ENCODE assay signal across 20 mouse cellular contexts in genomic region chr8:75046303-75046702, GRCm38 (mm10). TPM values are rescaled to one million over a fixed set of nuclear protein-coding genes. Genes with fewer than 3 reads are reported as not detected.
A peak's percentile ranks its signal among the peaks of the same experiment; 100 is the strongest.
DNase-seq lines count a peak whose midpoint lies in the region; ATAC-seq and TF ChIP-seq lines count a peak whose summit lies in the region.
"Had no signal": no experiment of that assay in that cellular context is flagged by ENCODE, and none has a peak within 500 bp of the region (broad histone marks: within the 10 kb centered on the region; RNA-seq: fewer than 3 reads in every experiment).

No protein-coding gene starts in this region.

- H3K4me3 ChIP-seq in heart, embryonic 13.5 days = no peak overlapping the region
- H3K4me3 ChIP-seq in stomach, postnatal 0 days (ENCODE audit: low read depth, low read length) = no peak overlapping the region
- H3K4me3 ChIP-seq: embryonic facial prominence, embryonic 12.5 days; forebrain, embryonic 15.5 days; liver, embryonic 12.5 days; midbrain, embryonic 15.5 days had no signal

- no peak for TF ChIP-seq CTCF in stomach, postnatal 0 days (IDR thresholded peaks at IDR 0.05; ENCODE audit: low read depth)

- no peak for TF ChIP-seq EP300 in stomach, postnatal 0 days (optimal IDR thresholded peaks at IDR 0.05)

- no peak for DNase-seq in cerebellum, postnatal 4 days (ENCODE audit: low spot score in 2 of 2)
- no peak for DNase-seq in heart, postnatal 4 days
- peak; percentile 52 to 67 for DNase-seq in cerebellum, postnatal 25 days
- DNase-seq in adrenal gland, adult 2 months = no peak
- no peak for DNase-seq in kidney, postnatal 25 days
- no peak for DNase-seq in stomach, postnatal 0 days (ENCODE audit: low spot score)
- DNase-seq: kidney, adult 18-20 months; kidney, postnatal 14 days; lung, embryonic 14.5 days; lung, postnatal 4 days; thymus, adult 2 months had no signal

- 70% methylated on average over 1 of the region's 1 CpGs for WGBS in heart, embryonic 13.5 days
- 89% methylated on average over 1 of the region's 1 CpGs for WGBS in stomach, postnatal 0 days

- H3K36me3 ChIP-seq in heart, embryonic 13.5 days = peaks cover 9% of the 10 kb centered on the region
- no peaks in the 10 kb centered on the region for H3K36me3 ChIP-seq in stomach, postnatal 0 days (ENCODE audit: control insufficient read depth, insufficient read depth, low read length)
- H3K36me3 ChIP-seq: forebrain, embryonic 15.5 days; liver, embryonic 12.5 days; midbrain, embryonic 15.5 days had no signal

- no peaks in the 10 kb centered on the region for H3K9me3 ChIP-seq in heart, embryonic 13.5 days
- no peaks in the 10 kb centered on the region for H3K9me3 ChIP-seq in stomach, postnatal 0 days (ENCODE audit: control insufficient read depth, low read length)
- H3K9me3 ChIP-seq: embryonic facial prominence, embryonic 12.5 days; forebrain, embryonic 15.5 days; G1E; liver, embryonic 12.5 days; midbrain, embryonic 15.5 days had no signal

- peak overlapping the region; percentile 74 for H3K27ac ChIP-seq in heart, embryonic 13.5 days (replicated peaks)
- no peak overlapping the region for H3K27ac ChIP-seq in stomach, postnatal 0 days (replicated peaks)
- H3K27ac ChIP-seq: embryonic facial prominence, embryonic 12.5 days; forebrain, embryonic 15.5 days; liver, embryonic 12.5 days; midbrain, embryonic 15.5 days had no signal

- 0 out of 2 replicates have a peak, but pooled peaks have one; percentile 7 for ATAC-seq in cerebellum, adult (ENCODE audit: insufficient number of reproducible peaks, low FRiP score, low TSS enrichment)
- no peak for ATAC-seq in heart, embryonic 13.5 days (ENCODE audit: extremely low read depth, insufficient number of reproducible peaks, low FRiP score, low TSS enrichment)
- no peak; the same call in 1 of the 2 replicates for ATAC-seq in stomach, postnatal 0 days (ENCODE audit: low FRiP score, low TSS enrichment)
- ATAC-seq: CD4-positive, CD25-positive, alpha-beta regulatory T cell, adult 4 months; forebrain, embryonic 15.5 days; hindbrain, embryonic 16.5 days; liver, embryonic 12.5 days; midbrain, embryonic 15.5 days had no signal

- no peak overlapping the region for H3K9ac ChIP-seq in heart, embryonic 13.5 days
- H3K9ac ChIP-seq in stomach, postnatal 0 days (ENCODE audit: low read length) = no peak overlapping the region
- H3K9ac ChIP-seq: embryonic facial prominence, embryonic 12.5 days; forebrain, embryonic 15.5 days; liver, embryonic 12.5 days; lung, embryonic 14.5 days; midbrain, embryonic 15.5 days had no signal

- H3K27me3 ChIP-seq in heart, embryonic 13.5 days (replicated peaks) = no peaks in the 10 kb centered on the region
- no peaks in the 10 kb centered on the region for H3K27me3 ChIP-seq in stomach, postnatal 0 days (ENCODE audit: control insufficient read depth, insufficient read depth, low read length)
- H3K27me3 ChIP-seq: embryonic facial prominence, embryonic 12.5 days; forebrain, embryonic 15.5 days; liver, embryonic 12.5 days; midbrain, embryonic 15.5 days had no signal

- no peak overlapping the region for H3K4me2 ChIP-seq in heart, embryonic 13.5 days
- no peak overlapping the region for H3K4me2 ChIP-seq in stomach, postnatal 0 days (replicated peaks; ENCODE audit: low read depth)
- H3K4me2 ChIP-seq: embryonic facial prominence, embryonic 12.5 days; forebrain, embryonic 15.5 days; liver, embryonic 12.5 days; lung, embryonic 14.5 days; midbrain, embryonic 15.5 days had no signal

- peaks cover 28% of the 10 kb centered on the region for H3K4me1 ChIP-seq in heart, embryonic 13.5 days
- H3K4me1 ChIP-seq in stomach, postnatal 0 days (replicated peaks; ENCODE audit: control insufficient read depth, insufficient read depth) = no peaks in the 10 kb centered on the region
- H3K4me1 ChIP-seq: embryonic facial prominence, embryonic 12.5 days; forebrain, embryonic 15.5 days; liver, embryonic 12.5 days; midbrain, embryonic 15.5 days had no signal

RNA-seq across cellular contexts. Expression of gene Tom1, which starts 12.8 kb away (rescaled TPM):
- polyA plus RNA-seq in heart, embryonic 13.5 days (2015; fragmentation: Nextera tagmentation; extraction: Ambion mirVana) = 40.0 and 44.1 TPM in 2 replicates
- 10 to 100 TPM; 70.7 to 73.3 TPM for total RNA-seq in heart, postnatal 4 days (2021)
- total RNA-seq in adrenal gland, adult 2 months (2021) = 10 to 100 TPM; 42.6 to 55.1 TPM
- 28.4 and 38.7 TPM in 2 replicates for polyA plus RNA-seq in adrenal gland, adult 2 months (2012; rRNA removed)
- polyA plus RNA-seq in stomach, postnatal 0 days (2015; fragmentation: Nextera tagmentation; extraction: Ambion mirVana) = 39.2 and 45.6 TPM in 2 replicates

RNA-seq across cellular contexts. Expression of gene Hmox1, which starts 47.1 kb away (rescaled TPM):
- 32.8 and 38.1 TPM in 2 replicates for polyA plus RNA-seq in heart, embryonic 13.5 days (2015; fragmentation: Nextera tagmentation; extraction: Ambion mirVana)
- total RNA-seq in heart, postnatal 4 days (2021) = 10 to 100 TPM; 15.0 to 16.6 TPM
- total RNA-seq in adrenal gland, adult 2 months (2021) = 100 to 1,000 TPM in 1 of 2 experiments, 10 to 100 TPM in 1; 59.0 to 146 TPM
- 37.4 and 66.4 TPM in 2 replicates for polyA plus RNA-seq in adrenal gland, adult 2 months (2012; rRNA removed)
- polyA plus RNA-seq in stomach, postnatal 0 days (2015; fragmentation: Nextera tagmentation; extraction: Ambion mirVana) = 59.0 and 61.4 TPM in 2 replicates

RNA-seq across cellular contexts. Expression of gene Hmgxb4, which starts 53.1 kb away (rescaled TPM):
- polyA plus RNA-seq in heart, embryonic 13.5 days (2015; fragmentation: Nextera tagmentation; extraction: Ambion mirVana) = 23.1 and 23.5 TPM in 2 replicates
- total RNA-seq in heart, postnatal 4 days (2021) = 10 to 100 TPM; 23.0 to 26.4 TPM
- 10 to 100 TPM; 21.3 to 21.7 TPM for total RNA-seq in adrenal gland, adult 2 months (2021)
- 7.9 and 8.8 TPM in 2 replicates for polyA plus RNA-seq in adrenal gland, adult 2 months (2012; rRNA removed)
- 9.9 and 11.4 TPM in 2 replicates for polyA plus RNA-seq in stomach, postnatal 0 days (2015; fragmentation: Nextera tagmentation; extraction: Ambion mirVana)

Comparison
In these comparisons a context has a peak if more than half of its experiments do, and no peak if none do; other contexts are left out.
1. DNase-seq: peak in cerebellum, postnatal 25 days (2 of 2); none in cerebellum, postnatal 4 days (0 of 2), heart, postnatal 4 days (single experiment), adrenal gland, adult 2 months (single experiment), kidney, postnatal 25 days (0 of 2) and stomach, postnatal 0 days (single experiment).